Mouse (Mus musculus): ENCODE data around the gene Arsg. TPM values are rescaled to one million over a fixed set of nuclear protein-coding genes. Genes with fewer than 3 reads are reported as not detected.

The Arsg gene
- polyA plus RNA-seq, 1 experiment from 2014 or later: 3.8 TPM

GRCm38 (mm10) chr11:109474086-109474742 is 1.0 kb downstream of the Arsg start:
- H3K4me3 ChIP-seq (ENCODE audit: low read depth, low read length): peak overlapping the region; percentile 89
- ATAC-seq (ENCODE audit: low read depth): no peak
- peak overlapping the region; percentile 96 for H3K4me2 ChIP-seq (ENCODE audit: low read depth, low read length)
- H3K27me3 ChIP-seq (ENCODE audit: control insufficient read depth, insufficient read depth, low read depth, low read length): no peaks in the 10 kb centered on the region
- peaks cover 3% of the 10 kb centered on the region for H3K36me3 ChIP-seq (ENCODE audit: control insufficient read depth, insufficient read depth)
- H3K4me1 ChIP-seq (ENCODE audit: control insufficient read depth, low read depth, low read length): peaks cover 38% of the 10 kb centered on the region
- H3K9me3 ChIP-seq (replicated peaks; ENCODE audit: control insufficient read depth, low read length): no peaks in the 10 kb centered on the region
- WGBS (ENCODE audit: insufficient replicate concordance): 4% methylated on average over 14 of the region's 14 CpGs
- peak overlapping the region; percentile 97 for H3K27ac ChIP-seq (ENCODE audit: low read length)
- H3K9ac ChIP-seq (ENCODE audit: low read depth, low read length): peak overlapping the region; percentile 98

- H3K4me1 ChIP-seq (ENCODE audit: control insufficient read depth, low read depth, low read length): peaks cover 36% of the 10 kb centered on the region
- no peak overlapping the region for H3K4me2 ChIP-seq (ENCODE audit: low read depth, low read length)
These were observed 1.7 kb downstream of the Arsg start for GRCm38 (mm10) chr11:109474836-109475235.

GRCm38 (mm10) chr11:109475717-109476116 is 2.5 kb downstream of the Arsg start:
- H3K9me3 ChIP-seq (replicated peaks; ENCODE audit: control insufficient read depth, low read length): no peaks in the 10 kb centered on the region
- no peak overlapping the region for H3K4me3 ChIP-seq (ENCODE audit: low read depth, low read length)
- H3K27ac ChIP-seq (ENCODE audit: low read length): no peak overlapping the region
- no peak for ATAC-seq (ENCODE audit: low read depth)
- peaks cover 30% of the 10 kb centered on the region for H3K4me1 ChIP-seq (ENCODE audit: control insufficient read depth, low read depth, low read length)
- no peak overlapping the region for H3K9ac ChIP-seq (ENCODE audit: low read depth, low read length)
- H3K27me3 ChIP-seq (ENCODE audit: control insufficient read depth, insufficient read depth, low read depth, low read length): no peaks in the 10 kb centered on the region
- no peaks in the 10 kb centered on the region for H3K36me3 ChIP-seq (ENCODE audit: control insufficient read depth, insufficient read depth)
- no peak overlapping the region for H3K4me2 ChIP-seq (ENCODE audit: low read depth, low read length)
- WGBS (ENCODE audit: insufficient replicate concordance): 73% methylated on average over 4 of the region's 4 CpGs

More at GRCm38 (mm10) chr11:109474836-109475235, 1.7 kb downstream of the Arsg start:
- H3K27me3 ChIP-seq (ENCODE audit: control insufficient read depth, insufficient read depth, low read depth, low read length): no peaks in the 10 kb centered on the region
- H3K9ac ChIP-seq (ENCODE audit: low read depth, low read length): no peak overlapping the region
- H3K36me3 ChIP-seq (ENCODE audit: control insufficient read depth, insufficient read depth): no peaks in the 10 kb centered on the region
- no peak for ATAC-seq (ENCODE audit: low read depth)
- no peak overlapping the region; the same call in 1 of the 2 replicates for H3K27ac ChIP-seq (ENCODE audit: low read length)
- H3K4me3 ChIP-seq (ENCODE audit: low read depth, low read length): no peak overlapping the region
- no peaks in the 10 kb centered on the region for H3K9me3 ChIP-seq (replicated peaks; ENCODE audit: control insufficient read depth, low read length)
- 72% methylated on average over 13 of the region's 13 CpGs for WGBS (ENCODE audit: insufficient replicate concordance)

GRCm38 (mm10) chr11:109476241-109476640 is 3.1 kb downstream of the Arsg start:
- Histone ChIP-seq H3K27ac (ENCODE audit: low read length) (no peak overlapping the region), H3K4me2 (ENCODE audit: low read depth, low read length) (no peak overlapping the region), H3K9ac (ENCODE audit: low read depth, low read length) (no peak overlapping the region)

GRCm38 (mm10) chr11:109476653-109477052 is 3.5 kb downstream of the Arsg start:
- ATAC-seq (ENCODE audit: low read depth): no peak
- Histone ChIP-seq H3K4me2 (ENCODE audit: low read depth, low read length) (no peak overlapping the region), H3K9me3 (replicated peaks; ENCODE audit: control insufficient read depth, low read length) (no peaks in the 10 kb centered on the region), H3K9ac (ENCODE audit: low read depth, low read length) (no peak overlapping the region), H3K4me3 (ENCODE audit: low read depth, low read length) (no peak overlapping the region), H3K27me3 (ENCODE audit: control insufficient read depth, insufficient read depth, low read depth, low read length) (no peaks in the 10 kb centered on the region), H3K27ac (ENCODE audit: low read length) (no peak overlapping the region), H3K36me3 (ENCODE audit: control insufficient read depth, insufficient read depth) (no peaks in the 10 kb centered on the region), H3K4me1 (ENCODE audit: control insufficient read depth, low read depth, low read length) (peaks cover 25% of the 10 kb centered on the region)
- 27% methylated on average over 6 of the region's 6 CpGs for WGBS (ENCODE audit: insufficient replicate concordance)

More at GRCm38 (mm10) chr11:109476241-109476640, 3.1 kb downstream of the Arsg start:
- 61% methylated on average over 2 of the region's 2 CpGs for WGBS (ENCODE audit: insufficient replicate concordance)
- H3K36me3 ChIP-seq (ENCODE audit: control insufficient read depth, insufficient read depth): no peaks in the 10 kb centered on the region
- no peak overlapping the region for H3K4me3 ChIP-seq (ENCODE audit: low read depth, low read length)
- peaks cover 25% of the 10 kb centered on the region for H3K4me1 ChIP-seq (ENCODE audit: control insufficient read depth, low read depth, low read length)
- H3K27me3 ChIP-seq (ENCODE audit: control insufficient read depth, insufficient read depth, low read depth, low read length): no peaks in the 10 kb centered on the region
- ATAC-seq (ENCODE audit: low read depth): no peak
- no peaks in the 10 kb centered on the region for H3K9me3 ChIP-seq (replicated peaks; ENCODE audit: control insufficient read depth, low read length)

GRCm38 (mm10) chr11:109477606-109478380 is 4.6 kb downstream of the Arsg start:
- no peaks in the 10 kb centered on the region for H3K27me3 ChIP-seq (ENCODE audit: control insufficient read depth, insufficient read depth, low read depth, low read length)
- no peak overlapping the region for H3K4me2 ChIP-seq (ENCODE audit: low read depth, low read length)
- H3K9me3 ChIP-seq (replicated peaks; ENCODE audit: control insufficient read depth, low read length): no peaks in the 10 kb centered on the region
- H3K4me3 ChIP-seq (ENCODE audit: low read depth, low read length): no peak overlapping the region
- no peaks in the 10 kb centered on the region for H3K36me3 ChIP-seq (ENCODE audit: control insufficient read depth, insufficient read depth)
- ATAC-seq (ENCODE audit: low read depth): peak; percentile 7
- WGBS (ENCODE audit: insufficient replicate concordance): 65% methylated on average over 16 of the region's 16 CpGs
- no peak overlapping the region for H3K9ac ChIP-seq (ENCODE audit: low read depth, low read length)
- H3K27ac ChIP-seq (ENCODE audit: low read length): peak overlapping the region; percentile 69
- H3K4me1 ChIP-seq (ENCODE audit: control insufficient read depth, low read depth, low read length): peaks cover 25% of the 10 kb centered on the region

GRCm38 (mm10) chr11:109479575-109480285 is 6.6 kb downstream of the Arsg start:
- Histone ChIP-seq H3K9ac (ENCODE audit: low read depth, low read length) (no peak overlapping the region), H3K4me3 (ENCODE audit: low read depth, low read length) (no peak overlapping the region), H3K27me3 (ENCODE audit: control insufficient read depth, insufficient read depth, low read depth, low read length) (no peaks in the 10 kb centered on the region), H3K4me2 (ENCODE audit: low read depth, low read length) (no peak overlapping the region), H3K4me1 (ENCODE audit: control insufficient read depth, low read depth, low read length) (peaks cover 17% of the 10 kb centered on the region), H3K27ac (ENCODE audit: low read length) (no peak overlapping the region), H3K9me3 (replicated peaks; ENCODE audit: control insufficient read depth, low read length) (no peaks in the 10 kb centered on the region), H3K36me3 (ENCODE audit: control insufficient read depth, insufficient read depth) (no peaks in the 10 kb centered on the region)
- 45% methylated on average over 16 of the region's 16 CpGs for WGBS (ENCODE audit: insufficient replicate concordance)
- ATAC-seq (ENCODE audit: low read depth): no peak

- Histone ChIP-seq H3K9ac (ENCODE audit: low read depth, low read length) (no peak overlapping the region), H3K27me3 (ENCODE audit: control insufficient read depth, insufficient read depth, low read depth, low read length) (no peaks in the 10 kb centered on the region), H3K36me3 (ENCODE audit: control insufficient read depth, insufficient read depth) (no peaks in the 10 kb centered on the region), H3K27ac (ENCODE audit: low read length) (no peak overlapping the region), H3K4me3 (ENCODE audit: low read depth, low read length) (no peak overlapping the region), H3K9me3 (replicated peaks; ENCODE audit: control insufficient read depth, low read length) (no peaks in the 10 kb centered on the region), H3K4me2 (ENCODE audit: low read depth, low read length) (no peak overlapping the region), H3K4me1 (ENCODE audit: control insufficient read depth, low read depth, low read length) (peaks cover 14% of the 10 kb centered on the region)
- no peak for ATAC-seq (ENCODE audit: low read depth)
- WGBS (ENCODE audit: insufficient replicate concordance): 49% methylated on average over 8 of the region's 8 CpGs
These were observed 7.3 kb downstream of the Arsg start for GRCm38 (mm10) chr11:109480440-109480839.

All from liver, embryonic 16.5 days (tissue).